Mouse (Mus musculus) liver, postnatal 0 days (tissue): ENCODE measurements around the gene Vmn1r4. TPM values are rescaled to one million over a fixed set of nuclear protein-coding genes. Genes with fewer than 3 reads are reported as not detected.
A peak's percentile ranks its signal among the peaks of the same experiment; 100 is the strongest.

Source experiments
- ATAC-seq: fragments of 200-750 bp; cut with Nextera tagmentation; 2 replicates; pipeline ENCODE4 v1.8.0; 2017; ENCODE audit warnings: mild to moderate bottlenecking, moderate library complexity
- DNase-seq: peaks from one replicate; pipeline ENCODE4 v3.0.0-alpha.2; 2016
- H3K27ac ChIP-seq: fragments of 300-500 bp; sonication (generic); 2 replicates; pipeline ENCODE4 v1.5.1; 2014; ENCODE audit warnings: antibody characterized with exemption, moderate library complexity, mild to moderate bottlenecking, low read depth
- H3K27me3 ChIP-seq: fragments of 300-500 bp; sonication (generic); 2 replicates; pipeline ENCODE4 v1.6.1; 2014; ENCODE audit warnings: low read length, control low read depth, mixed read lengths; ENCODE audit not compliant: insufficient read depth
- H3K36me3 ChIP-seq: fragments of 300-500 bp; sonication (generic); replicated peaks from 2 replicates; pipeline ENCODE4 v1.6.1; 2014; ENCODE audit warnings: mild to moderate bottlenecking, control low read depth, low read length, moderate library complexity, mixed read lengths; ENCODE audit not compliant: insufficient read depth
- H3K4me1 ChIP-seq: fragments of 300-500 bp; sonication (generic); 2 replicates; pipeline ENCODE4 v1.6.1; 2014; ENCODE audit warnings: antibody characterized with exemption, mild to moderate bottlenecking, control low read depth; ENCODE audit not compliant: insufficient read depth
- H3K4me2 ChIP-seq: fragments of 300-500 bp; sonication (generic); 2 replicates; pipeline ENCODE4 v1.6.1; 2014; ENCODE audit warnings: low read depth, mild to moderate bottlenecking, low read length, moderate library complexity, mixed read lengths
- H3K4me3 ChIP-seq: fragments of 300-500 bp; sonication (generic); 2 replicates; pipeline ENCODE4 v1.5.1; 2014; ENCODE audit warnings: low read depth, low read length
- H3K9ac ChIP-seq: fragments of 300-500 bp; sonication (generic); replicated peaks from 2 replicates; pipeline ENCODE4 v1.6.1; 2014; ENCODE audit warnings: mild to moderate bottlenecking, moderate library complexity
- H3K9me3 ChIP-seq: fragments of 300-500 bp; sonication (generic); 2 replicates; pipeline ENCODE4 v1.6.1; 2016; ENCODE audit warnings: mild to moderate bottlenecking, control low read depth, low read length, mixed read lengths
- CTCF ChIP-seq: sonication (generic); IDR thresholded peaks from 2 replicates; pipeline ENCODE4 v1.5.1; 2016; ENCODE audit warnings: antibody characterized with exemption, low read depth
- EP300 ChIP-seq: IDR thresholded peaks from 2 replicates; pipeline ENCODE4 v1.6.1; 2016; ENCODE audit warnings: antibody characterized with exemption, low read depth, mild to moderate bottlenecking
- WGBS: fragments of 180-500 bp; shearing (Covaris S2); extraction: QIAGEN DNeasy Blood & Tissue Kit; methylation state at CpG from one replicate; pipeline ENCODE4 v1.1.7; 2014; ENCODE audit not compliant: insufficient replicate concordance; 5-methylcytosine and 5-hydroxymethylcytosine counted together
- polyA plus RNA-seq: library from polyadenylated mRNA; unstranded; fragments of >200 nt; fragmentation: Nextera tagmentation; extraction: Ambion mirVana; gene quantifications from 2 replicates; pipeline ENCODE4 v1.2.1, GENCODE M21; 2015

Vmn1r4 gene
- polyA plus RNA-seq, 1 experiment from 2014 or later, result 0.26 TPM

- H3K9me3 ChIP-seq, result no peaks in the 10 kb centered on the region
- no peak for TF ChIP-seq CTCF
- peak; percentile 95 for TF ChIP-seq EP300
- peak; percentile 84 for ATAC-seq
- WGBS, result 56% methylated on average over 2 of the region's 2 CpGs
- H3K4me1 ChIP-seq, result peaks cover 64% of the 10 kb centered on the region
- H3K27ac ChIP-seq, result peak overlapping the region; percentile 63; the same call in 1 of the 2 replicates
- H3K9ac ChIP-seq, result peak overlapping the region; percentile 4; the same call in 1 of the 2 replicates
- no peak overlapping the region for H3K4me3 ChIP-seq
- peak overlapping the region; percentile 41 for H3K4me2 ChIP-seq
- H3K36me3 ChIP-seq, result peaks cover 14% of the 10 kb centered on the region
- no peaks in the 10 kb centered on the region for H3K27me3 ChIP-seq
- DNase-seq, result peak; percentile 25
Observed at GRCm38 (mm10) chr6:56910910-56911309, 12.9 kb upstream of the Vmn1r4 start.

- ATAC-seq, result no peak
- H3K9me3 ChIP-seq, result no peaks in the 10 kb centered on the region
- H3K36me3 ChIP-seq, result peaks cover 7% of the 10 kb centered on the region
- no peak for DNase-seq
- H3K4me1 ChIP-seq, result peaks cover 64% of the 10 kb centered on the region
- peak overlapping the region; percentile 1 for H3K4me2 ChIP-seq
- H3K4me3 ChIP-seq, result no peak overlapping the region
- H3K27ac ChIP-seq, result peak overlapping the region; percentile 35
- H3K9ac ChIP-seq, result no peak overlapping the region
- TF ChIP-seq CTCF (no peak), EP300 (peak; percentile 92)
- WGBS, result 64% methylated on average over 2 of the region's 2 CpGs
- H3K27me3 ChIP-seq, result no peaks in the 10 kb centered on the region
Observed at GRCm38 (mm10) chr6:56913092-56913858, 10.5 kb upstream of the Vmn1r4 start.

DNA sequence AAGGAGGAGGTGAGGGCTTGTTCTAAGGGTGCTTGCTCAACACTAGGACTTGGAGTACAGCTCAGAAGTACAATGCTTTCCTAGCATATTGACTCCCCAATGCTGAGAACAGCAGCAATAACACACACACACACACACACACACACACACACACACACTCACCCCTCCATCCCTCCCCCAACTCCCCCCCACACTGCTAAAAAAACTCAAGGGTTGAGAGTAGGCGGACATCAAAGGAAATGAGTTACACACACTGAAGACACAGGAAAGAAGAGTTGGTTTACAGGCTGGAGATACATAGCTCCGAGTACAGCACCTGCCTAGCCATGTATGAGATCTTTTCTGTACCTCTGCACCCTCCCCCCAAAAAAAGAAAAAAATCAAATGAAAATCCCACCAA is 7.5 kb upstream of the Vmn1r4 start:
- Histone ChIP-seq H3K9ac (0 out of 2 replicates have a peak overlapping the region, but pooled peaks have one; percentile 49), H3K27me3 (no peaks in the 10 kb centered on the region), H3K36me3 (peaks cover 7% of the 10 kb centered on the region; the same call in 1 of the 2 replicates), H3K4me3 (peak overlapping the region; percentile 42; the same call in 1 of the 2 replicates), H3K27ac (0 out of 2 replicates have a peak overlapping the region, but pooled peaks have one; percentile 93), H3K4me1 (peaks cover 69% of the 10 kb centered on the region), H3K4me2 (peak overlapping the region; percentile 71), H3K9me3 (no peaks in the 10 kb centered on the region)
- DNase-seq, result no peak
- 53% methylated on average over 2 of the region's 2 CpGs for WGBS
- no peak for ATAC-seq
- no peak for TF ChIP-seq CTCF
- no peak for TF ChIP-seq EP300

- Histone ChIP-seq H3K9ac (peak overlapping the region; percentile 49), H3K27me3 (no peaks in the 10 kb centered on the region), H3K27ac (peak overlapping the region; percentile 93), H3K4me1 (peaks cover 63% of the 10 kb centered on the region), H3K4me2 (peak overlapping the region; percentile 71), H3K4me3 (peak overlapping the region; percentile 42), H3K36me3 (peaks cover 7% of the 10 kb centered on the region; the same call in 1 of the 2 replicates), H3K9me3 (no peaks in the 10 kb centered on the region)
- DNase-seq (peak; percentile 46), ATAC-seq (peak; percentile 71)
- TF ChIP-seq EP300 (peak; percentile 91), CTCF (no peak)
- 38% methylated on average over 12 of the region's 12 CpGs for WGBS
Observed at GRCm38 (mm10) chr6:56917578-56918368, 6.0 kb upstream of the Vmn1r4 start.

- peak overlapping the region; percentile 93 for H3K27ac ChIP-seq
Observed at GRCm38 (mm10) chr6:56919330-56920044, 4.3 kb upstream of the Vmn1r4 start.

More at GRCm38 (mm10) chr6:56919330-56920044, 4.3 kb upstream of the Vmn1r4 start:
- WGBS, result 47% methylated on average over 7 of the region's 7 CpGs
- Histone ChIP-seq H3K9ac (peak overlapping the region; percentile 83), H3K4me1 (peaks cover 54% of the 10 kb centered on the region), H3K9me3 (no peaks in the 10 kb centered on the region), H3K36me3 (peaks cover 7% of the 10 kb centered on the region; the same call in 1 of the 2 replicates), H3K4me3 (peak overlapping the region; percentile 88), H3K4me2 (peak overlapping the region; percentile 71), H3K27me3 (no peaks in the 10 kb centered on the region)
- DNase-seq (no peak), ATAC-seq (no peak)
- peak; percentile 50; the same call in 1 of the 2 replicates for TF ChIP-seq EP300
- no peak for TF ChIP-seq CTCF
